Mouse (Mus musculus) urinary bladder, postnatal 10 days (tissue): ENCODE data around the gene Il33.

Source experiments
- DNase-seq: peaks from one replicate; pipeline ENCODE4 v3.0.0; 2022; ENCODE audit warnings: low spot score

Il33 gene

DNA sequence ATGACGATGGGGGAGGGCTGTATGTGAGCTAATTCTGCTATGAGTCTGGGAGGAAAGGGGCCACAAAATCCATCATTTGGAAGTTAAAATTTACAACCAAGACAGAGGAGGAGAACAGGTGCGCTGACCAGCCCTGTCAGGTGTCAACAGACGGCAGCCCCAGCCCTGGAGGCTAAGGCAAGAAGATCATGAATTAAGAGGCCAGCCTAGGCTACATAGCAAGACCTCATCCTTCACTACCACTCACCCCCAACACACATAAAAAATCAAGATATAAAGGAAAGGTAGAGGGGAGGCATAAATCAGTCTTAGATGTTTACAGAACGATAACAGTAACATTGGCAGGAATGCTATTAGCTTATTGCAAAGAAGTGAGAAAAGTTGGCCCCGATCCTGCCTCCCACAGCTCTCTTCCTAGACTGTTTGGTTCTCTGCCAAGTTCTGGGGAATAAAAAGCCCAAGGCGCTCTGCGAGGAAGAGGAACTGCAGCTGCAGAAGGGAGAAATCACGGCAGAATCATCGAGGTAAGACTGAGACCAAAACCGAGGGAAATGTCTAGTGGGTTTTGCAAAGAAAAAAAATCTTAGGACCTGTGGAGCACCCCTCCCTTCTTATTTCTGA, at the start of gene Il33:
Il33 (plus strand) TSS at position 477 of the 621 bp plus-strand sequence.
- DNase-seq: no peak

DNA sequence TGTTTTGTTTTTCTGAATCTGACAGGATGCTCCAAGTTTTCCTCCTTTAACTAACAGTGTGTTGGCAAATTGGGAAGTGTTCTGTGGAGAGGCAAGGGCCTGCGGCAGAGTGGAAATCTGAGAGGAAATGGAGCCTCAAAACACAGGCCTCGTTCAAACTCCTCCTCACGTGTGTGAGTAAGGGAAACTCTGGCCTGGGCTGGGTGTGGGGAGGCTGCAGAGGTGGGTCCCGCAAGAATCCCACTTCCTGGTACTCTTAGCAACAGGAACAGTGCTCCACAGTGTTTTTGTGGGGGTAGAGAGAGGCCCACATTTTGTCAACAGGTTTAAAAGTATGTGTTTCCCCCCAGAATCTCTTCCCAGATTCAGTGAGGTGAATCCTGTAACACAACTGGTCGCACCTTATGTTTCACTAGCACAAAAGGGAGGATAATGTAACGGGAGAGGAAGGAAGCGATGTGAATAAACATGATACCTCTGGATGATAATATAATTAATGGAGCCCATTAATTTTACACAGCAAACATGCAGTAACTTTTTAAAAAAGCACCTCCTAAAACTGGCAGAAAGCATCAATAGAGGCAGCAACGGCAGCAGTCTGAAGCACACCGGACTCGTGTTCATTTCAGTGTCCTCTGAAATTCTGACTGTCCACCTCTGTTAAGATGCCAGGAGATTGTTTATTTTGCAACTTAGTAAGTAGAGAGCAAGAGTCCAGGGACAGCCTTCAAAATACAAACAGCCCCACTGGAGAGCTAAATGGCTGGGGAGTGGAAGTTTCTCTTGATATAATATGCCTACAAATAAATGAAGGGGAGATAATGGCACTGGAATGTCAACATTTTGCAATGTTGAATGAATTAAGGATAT, 47.3 kb upstream of the Il33 start:
- no peak for DNase-seq

DNA sequence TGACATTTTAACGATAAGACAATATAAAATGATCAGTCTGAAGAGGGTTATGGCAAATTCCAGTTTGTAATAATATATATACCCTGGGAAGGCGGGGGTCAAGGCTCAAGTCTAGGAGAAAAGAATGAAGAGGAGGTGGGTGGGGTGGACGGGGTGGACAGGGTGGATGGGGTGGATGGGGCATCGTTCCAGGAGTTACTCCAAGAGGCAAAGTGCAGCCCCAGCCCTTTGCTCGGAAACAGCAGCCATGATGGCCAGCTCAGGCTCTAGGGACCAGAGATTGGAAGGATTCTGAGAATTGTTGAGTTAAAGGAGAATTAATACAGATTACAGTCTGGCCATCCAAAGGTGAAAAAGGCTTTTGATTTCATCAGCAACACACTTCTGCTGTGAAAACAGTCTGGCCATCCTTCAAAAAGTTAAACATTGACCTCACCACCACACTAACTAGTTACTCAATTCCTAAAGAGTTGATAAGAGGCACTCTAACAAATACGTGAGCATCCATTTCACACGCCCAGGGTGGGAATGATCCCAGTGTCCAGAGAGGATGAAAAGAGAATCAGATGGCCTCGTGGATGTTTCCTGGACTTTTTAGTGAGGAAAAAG, 45.9 kb upstream of the Il33 start:
- no peak for DNase-seq

DNA sequence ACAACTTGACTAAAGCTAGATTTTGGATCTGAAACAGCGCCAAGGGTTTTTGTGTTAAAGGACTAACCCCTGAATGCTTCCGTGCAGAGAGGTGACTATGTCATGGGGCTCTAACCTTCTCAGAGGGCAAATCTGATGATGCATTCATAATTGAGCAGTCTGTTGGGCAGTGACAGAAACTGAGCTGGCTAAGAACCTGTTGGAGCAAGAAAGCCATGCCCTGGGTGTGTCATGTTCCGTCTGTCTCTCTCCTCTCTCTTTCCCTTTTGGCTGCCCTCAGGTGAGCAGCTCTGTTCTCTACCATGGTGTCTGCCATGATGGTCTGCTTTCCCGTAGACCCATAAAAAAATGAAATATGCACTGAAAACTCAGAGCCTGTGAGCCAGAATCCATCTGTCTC, 44.0 kb upstream of the Il33 start:
- no peak for DNase-seq

DNA sequence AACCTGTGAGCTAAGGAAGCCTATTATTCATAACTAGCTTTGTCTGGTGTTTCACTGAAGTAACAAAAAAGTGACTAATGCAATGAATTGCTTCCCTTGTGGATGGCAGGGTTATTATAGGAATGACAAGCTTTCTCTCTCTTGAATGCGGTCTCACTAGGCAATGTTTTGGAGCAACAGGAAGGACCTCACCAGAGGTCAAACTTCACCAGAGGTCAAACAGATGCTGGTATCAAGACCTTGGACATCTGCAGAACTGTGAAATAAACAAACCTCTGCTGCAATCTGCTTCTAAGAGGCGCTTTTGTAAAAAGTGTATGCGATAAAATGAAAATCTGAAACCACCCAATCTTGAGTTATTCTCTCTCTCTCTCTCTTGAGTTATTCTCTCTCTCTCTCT, 42.2 kb upstream of the Il33 start:
- DNase-seq: no peak

DNA sequence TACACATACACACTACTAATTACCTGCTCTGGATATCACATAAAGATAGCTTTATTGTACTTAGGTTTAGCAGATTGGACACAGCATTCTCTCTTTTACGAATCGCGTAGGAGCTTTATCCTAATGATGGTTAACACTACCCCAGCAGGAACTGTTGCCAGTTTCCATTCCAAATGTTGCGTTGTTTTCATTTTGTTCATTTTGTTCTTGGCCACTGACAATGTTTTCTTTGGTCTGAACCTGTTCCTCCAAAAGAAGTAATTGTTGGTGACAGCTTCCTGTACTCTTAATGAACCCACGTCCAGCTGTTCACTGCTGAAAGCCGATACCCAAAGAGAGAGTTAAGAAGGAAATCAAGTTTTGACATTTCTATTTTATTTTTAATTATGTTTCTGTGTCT, 39.4 kb upstream of the Il33 start:
- no peak for DNase-seq

DNA sequence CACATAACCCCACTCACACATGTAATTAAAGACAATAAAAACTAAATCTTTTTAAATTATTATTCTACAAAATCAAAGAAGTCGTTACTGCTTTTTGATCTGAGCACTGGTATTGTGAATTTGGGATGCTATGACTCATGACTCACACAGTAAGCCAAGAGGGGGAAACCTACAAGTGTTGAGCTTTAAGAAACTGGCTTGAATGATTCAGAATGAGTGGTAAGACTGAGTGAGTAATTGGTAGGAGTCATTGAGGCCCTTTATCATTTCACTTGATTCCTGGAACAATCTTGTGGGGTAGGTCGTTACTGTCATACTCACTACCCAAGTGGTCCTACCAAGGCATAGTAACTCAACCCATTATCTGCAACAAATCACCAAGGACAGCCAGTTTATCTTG, 37.4 kb upstream of the Il33 start:
- no peak for DNase-seq

DNA sequence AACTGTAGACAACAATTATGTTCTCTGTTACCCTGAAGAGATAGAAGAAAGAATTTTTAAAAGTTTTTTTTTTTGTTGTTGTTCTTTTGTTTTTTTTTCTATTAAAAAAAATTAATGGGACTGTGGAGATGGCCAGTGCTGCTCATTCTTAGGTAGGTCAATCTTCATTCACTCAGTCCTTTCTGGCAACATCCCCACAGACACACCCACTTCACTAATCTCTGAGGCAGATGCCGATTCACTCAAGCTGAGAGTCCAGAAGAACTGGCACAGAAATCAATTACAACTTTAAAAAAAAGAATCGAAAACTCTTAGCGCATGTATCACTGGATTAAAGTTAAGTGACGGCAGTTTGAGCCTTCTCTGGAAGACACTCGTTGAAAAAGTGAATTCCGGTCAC, 36.0 kb upstream of the Il33 start:
- DNase-seq: no peak

DNA sequence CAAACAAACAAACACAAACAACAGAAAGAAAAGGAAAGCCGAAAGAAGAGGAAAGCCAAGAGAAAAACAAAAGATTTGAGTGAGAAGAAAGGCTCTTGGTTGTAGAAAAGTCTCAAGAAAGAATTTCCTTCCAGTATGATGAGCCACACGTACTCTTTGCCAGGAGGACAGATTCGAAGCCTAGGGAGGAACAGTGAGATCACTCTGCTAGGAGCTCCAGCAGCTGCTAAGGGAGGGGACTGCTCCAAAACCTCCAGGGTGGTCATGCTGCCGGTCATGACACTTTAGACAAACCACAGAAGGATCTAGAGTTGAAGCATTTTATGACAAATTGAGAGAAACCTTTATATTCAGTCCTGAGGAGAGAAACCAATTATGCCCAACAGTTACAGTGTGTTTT, 32.9 kb upstream of the Il33 start:
- no peak for DNase-seq

DNA sequence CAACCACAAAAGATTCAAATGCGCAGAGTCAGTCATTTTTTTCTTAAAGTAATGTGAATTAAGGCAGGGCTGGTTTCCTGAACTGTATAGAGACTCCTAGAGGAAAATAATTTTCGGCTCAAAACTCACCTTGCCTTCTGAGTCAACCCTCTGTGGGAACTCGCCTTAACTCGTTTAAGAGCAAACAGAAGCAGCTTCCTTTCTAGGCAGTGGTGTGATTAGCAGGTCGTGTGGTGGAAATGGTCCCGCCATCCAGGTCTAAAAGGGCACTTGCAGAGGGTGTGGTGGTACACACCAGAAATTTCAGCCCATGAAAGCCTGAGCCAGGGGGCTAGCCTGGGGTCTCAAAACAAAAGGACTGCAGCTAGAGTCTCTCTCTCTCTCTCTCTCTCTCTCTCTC, 32.1 kb upstream of the Il33 start:
- no peak for DNase-seq

DNA sequence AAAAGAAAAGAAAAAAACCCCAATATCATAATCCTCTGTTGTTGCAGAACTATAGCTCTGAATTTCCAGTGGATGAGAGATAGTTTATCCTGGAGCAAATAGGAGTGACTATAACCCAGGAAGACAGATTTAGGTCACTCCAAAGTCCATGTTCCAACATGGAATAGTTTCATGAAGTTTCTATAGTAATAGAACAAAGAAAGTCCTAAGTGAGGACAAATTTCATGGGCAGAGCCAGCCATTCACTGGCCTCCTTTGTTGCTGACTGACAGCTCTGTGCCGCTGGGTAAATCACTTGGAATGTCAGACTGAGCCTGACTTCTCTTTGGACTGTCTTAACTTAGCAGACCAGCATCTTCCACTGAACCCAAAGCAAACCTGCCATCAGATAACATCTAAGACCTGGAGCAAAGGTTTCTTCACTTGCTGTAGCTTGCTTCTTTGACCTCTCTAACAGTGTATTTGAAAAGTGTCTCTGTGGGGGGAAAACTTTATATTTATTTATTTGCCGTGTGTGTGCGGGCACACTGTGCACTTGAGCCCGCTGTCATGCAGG, 31.1 kb upstream of the Il33 start:
- no peak for DNase-seq

DNA sequence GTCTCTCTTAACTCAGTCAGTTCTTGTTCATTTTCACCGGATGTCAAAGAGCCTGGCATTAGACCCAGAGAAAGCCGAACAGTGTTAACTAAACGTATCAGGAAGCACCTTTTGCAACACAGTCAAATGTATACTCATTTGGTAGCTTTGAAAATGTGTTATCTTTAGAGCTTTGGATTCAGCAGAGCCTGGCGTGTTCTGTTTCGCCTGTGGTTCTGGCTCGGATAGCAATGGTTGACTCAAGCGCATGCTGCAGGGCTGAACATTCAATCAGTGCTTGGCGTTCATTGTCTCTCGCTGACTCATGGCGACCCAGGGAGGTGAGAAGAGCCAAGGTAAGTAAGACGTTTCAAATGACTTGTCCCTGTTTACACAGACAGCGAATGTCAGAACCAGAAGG, 30.5 kb upstream of the Il33 start:
- DNase-seq: no peak

DNA sequence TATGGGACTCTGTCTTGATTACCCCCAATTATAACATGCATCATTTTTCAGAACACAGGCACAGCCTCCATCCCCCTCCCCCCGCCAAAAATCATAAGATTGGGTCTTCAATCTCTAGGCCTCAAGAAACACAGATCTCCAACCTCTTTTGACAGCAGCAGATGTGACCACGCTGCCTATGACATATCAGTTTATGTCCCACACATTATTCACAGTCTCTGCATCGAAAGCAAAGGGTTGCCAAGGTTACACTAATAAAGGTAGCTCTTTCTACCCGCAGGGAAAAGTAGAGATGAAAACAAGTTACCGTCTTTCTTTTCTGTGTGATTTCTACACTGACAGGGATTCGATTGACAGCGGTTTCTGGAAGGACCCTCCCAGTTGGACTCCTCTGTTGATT, 29.9 kb upstream of the Il33 start:
- no peak for DNase-seq

DNA sequence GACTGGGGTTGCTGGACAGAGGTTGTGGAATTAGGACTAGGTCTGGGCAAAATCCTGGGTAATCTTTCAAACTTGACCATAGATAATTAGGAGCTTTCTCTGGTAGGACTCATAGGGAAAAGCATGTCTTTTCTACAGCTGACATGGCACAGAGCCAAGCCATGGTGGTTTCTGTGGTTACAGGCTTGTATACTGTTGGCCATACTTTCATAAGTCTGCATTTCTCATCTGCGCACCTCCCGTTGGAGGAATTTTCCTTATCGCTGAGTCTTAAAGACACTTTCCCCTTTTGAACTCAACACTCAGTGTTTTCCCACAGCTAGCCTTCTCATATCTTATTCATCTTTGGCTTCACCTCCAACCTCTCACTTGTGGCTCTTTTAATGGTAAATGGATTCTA, 24.6 kb upstream of the Il33 start:
- no peak for DNase-seq

DNA sequence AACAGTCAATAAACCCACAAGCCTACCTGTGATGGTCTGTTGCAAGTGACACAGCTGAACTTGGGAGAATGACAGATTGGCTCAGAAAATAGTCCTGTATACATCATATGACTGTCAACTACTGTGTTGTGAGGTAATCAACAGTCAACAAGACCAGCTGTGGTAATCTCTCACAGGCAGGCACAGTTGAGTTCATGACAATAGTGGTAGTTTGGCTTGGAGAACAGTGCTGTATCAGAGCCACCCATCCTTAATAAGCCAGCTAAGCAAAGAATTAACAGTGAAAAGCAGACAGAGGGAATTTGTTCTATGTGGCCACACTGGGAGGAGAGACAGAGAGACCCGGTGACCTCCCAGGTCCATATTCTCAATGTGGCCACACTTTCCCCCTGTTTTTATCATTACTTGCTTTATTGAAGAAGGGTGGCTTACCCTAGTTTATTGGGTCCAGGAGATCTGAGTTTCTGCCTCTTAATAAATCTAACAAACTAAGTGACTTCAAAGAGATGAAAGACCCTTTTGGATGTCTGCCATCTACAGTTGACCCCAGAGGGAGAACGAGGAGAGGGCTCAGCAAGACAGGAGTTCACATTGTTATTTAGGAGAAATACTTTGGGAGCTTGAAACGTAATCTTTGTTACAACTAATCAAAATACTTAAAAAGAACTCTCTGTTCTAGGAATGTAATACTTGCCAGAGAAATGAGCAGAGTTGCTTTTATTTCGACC, 22.4 kb upstream of the Il33 start:
- no peak for DNase-seq

DNA sequence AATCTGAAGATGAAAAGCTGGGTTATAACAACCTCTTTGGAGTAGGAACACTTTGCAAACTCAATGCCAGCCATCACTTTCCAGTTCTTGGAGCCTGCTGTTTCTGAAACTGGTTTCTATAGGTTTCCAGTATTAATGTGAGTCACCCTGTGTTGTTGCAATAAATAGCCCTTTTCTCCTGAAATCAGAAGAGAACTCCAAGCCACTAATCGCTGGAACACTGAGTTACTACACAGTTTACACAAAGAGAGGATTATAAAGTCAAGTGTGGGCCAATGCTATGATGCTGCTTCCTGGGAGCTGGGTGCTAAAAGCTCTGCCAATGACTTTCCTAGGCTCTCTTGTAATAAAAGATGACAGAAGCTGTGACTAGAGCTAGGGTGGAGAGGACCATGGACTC, 19.0 kb upstream of the Il33 start:
- no peak for DNase-seq

DNA sequence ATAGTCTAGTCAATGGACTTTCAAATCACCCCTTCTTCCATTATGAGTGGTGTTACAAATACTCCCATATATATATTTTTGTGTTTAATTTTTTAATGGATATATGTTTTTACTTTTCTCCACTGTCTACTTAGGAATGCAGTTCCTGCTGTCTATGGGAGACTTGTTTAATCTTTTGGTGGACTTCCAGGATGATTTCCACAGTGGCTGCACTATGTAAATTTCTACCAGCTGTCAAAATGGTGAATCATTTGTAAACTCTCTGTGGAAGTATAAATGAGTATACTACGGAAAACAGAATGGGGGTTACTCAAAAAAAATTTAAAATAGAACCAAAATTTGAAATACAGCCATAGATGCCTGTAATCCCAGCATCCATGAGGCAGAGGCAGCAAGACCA, 15.7 kb upstream of the Il33 start:
- DNase-seq: no peak

DNA sequence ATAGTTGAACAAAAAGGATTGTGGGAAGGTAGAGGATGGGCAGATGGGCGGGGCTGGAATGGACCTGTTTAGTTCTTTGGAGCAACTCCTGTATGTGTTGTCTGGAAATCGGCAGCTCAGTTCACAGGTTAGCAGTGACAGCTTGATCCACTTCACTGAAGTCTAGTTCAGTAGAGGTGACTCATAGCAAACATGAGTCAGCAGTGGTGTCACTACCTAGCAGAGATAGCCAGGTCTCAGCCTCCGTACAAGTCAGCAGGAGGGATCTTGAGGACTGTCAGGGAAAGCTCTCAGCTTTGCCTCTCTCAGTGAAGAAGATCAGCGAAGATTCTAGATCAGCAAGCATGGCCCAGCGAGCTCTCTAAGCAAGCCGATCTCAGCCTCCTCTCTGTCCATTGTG, 13.0 kb upstream of the Il33 start:
- DNase-seq: no peak

DNA sequence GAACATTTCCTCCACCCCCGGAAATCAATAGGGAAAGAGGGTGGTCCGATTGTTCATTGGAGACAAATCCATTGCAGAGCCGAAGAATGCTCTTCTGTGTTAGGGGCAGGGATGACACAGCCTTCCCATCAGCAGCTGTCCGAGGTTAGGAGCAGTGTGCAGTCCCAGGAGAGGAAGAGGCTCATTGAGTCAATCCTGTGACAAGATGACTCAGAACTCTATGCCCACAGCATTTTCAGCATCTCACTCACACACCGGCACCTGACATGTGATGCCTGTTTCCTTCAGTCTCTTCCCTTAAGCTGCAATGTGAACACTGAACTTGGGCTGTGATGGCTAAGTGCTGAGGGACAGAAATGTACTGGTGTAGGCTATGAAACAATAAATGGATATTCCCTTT, 7.5 kb upstream of the Il33 start:
- no peak for DNase-seq

DNA sequence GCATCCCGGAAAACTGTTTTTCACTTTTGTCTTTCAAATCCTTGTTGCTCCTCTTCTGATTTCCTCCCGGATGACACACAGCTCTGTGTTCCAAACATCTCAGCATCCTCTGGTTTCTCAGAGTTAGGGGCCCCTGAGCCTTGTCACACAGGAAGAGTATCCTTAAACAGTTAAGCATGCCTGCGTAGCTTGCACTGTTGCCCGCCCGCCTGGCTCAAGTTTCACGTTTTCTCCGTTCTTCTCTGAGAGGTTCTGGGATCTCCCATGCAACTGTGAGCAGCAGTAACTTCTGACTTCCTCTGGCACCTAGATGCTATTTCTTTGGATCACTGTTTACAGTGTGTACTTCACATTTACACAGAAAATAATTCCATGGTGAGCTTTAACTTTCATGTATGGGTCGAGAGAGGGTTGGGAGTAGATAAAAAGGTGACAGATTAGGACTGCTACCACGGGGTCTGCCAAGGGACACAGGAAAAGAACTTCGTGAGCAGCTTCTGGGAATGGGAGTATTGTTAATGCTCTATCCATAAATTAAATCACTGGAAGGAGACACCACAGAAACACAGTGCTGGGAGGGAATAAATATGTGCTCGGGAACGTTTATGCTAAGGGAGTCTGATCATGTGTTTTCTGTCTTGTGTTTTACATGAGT, 1.3 kb downstream of the Il33 start:
- no peak for DNase-seq

DNA sequence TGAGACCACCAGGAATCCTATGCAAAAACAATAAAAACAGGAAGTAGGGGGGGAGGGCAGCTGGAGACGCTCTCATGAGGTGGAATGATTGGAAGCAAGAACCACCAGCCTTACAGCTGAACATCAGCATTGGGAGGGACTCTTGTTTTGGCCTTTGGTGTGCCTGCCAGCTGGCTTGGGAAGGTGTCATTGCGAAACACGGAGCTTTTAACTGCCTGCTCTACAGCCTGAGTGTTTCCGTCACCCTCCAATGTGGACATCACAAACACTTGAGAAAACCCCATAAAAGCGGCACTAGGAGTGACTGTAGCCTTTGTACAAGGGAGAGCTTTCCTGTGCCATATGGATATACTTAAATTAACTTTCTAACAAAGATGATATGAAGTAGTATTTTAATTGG, 5.4 kb downstream of the Il33 start:
- no peak for DNase-seq

DNA sequence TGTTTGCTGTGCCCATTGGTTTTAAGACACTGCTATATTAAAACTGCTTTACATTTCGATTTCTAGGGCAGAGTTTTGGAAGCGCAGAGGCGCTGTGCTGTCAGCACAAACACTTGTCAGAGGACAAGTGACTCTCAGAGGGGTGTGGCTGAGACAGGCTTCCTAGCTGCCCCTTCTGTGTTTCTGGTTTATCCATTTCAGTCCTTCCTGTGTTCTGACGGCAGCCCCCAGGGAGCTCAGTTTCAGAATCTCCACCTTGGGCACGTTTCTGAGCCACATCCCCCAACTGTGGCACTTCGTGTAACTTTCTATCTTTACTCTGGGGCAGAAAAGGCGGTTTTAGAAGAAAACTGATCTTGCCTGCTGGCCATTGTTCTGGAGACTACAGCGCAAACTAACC, 12.5 kb downstream of the Il33 start:
- no peak for DNase-seq
